Mouse (Mus musculus) brain, embryonic 14.5 days (tissue): ENCODE results near the gene Gtf2a2. TPM values are rescaled to one million over a fixed set of nuclear protein-coding genes. Genes with fewer than 3 reads are reported as not detected.

Experiments used
- DNase-seq: peaks from one replicate; pipeline ENCODE4 v3.0.0-alpha.2; 2011; ENCODE audit warnings: low read depth
- CTCF ChIP-seq: fragments of 200-500 bp; IDR thresholded peaks from 2 replicates; pipeline ENCODE4 v1.5.1; 2012; ENCODE audit warnings: inconsistent platforms, mild to moderate bottlenecking, moderate library complexity, borderline replicate concordance; ENCODE audit not compliant: insufficient read depth, insufficient read length; ENCODE audit errors: extremely low read depth
- POLR2A ChIP-seq: fragments of 200-500 bp; IDR thresholded peaks from 2 replicates; pipeline ENCODE4 v1.6.1; 2012; ENCODE audit warnings: mild to moderate bottlenecking, inconsistent platforms, borderline replicate concordance; ENCODE audit not compliant: poor library complexity, insufficient read depth, insufficient read length, severe bottlenecking; ENCODE audit errors: extremely low read depth
- polyA plus RNA-seq: library from polyadenylated mRNA; depleted of rRNA; stranded (reverse); fragments of >200 nt; gene quantifications from 2 replicates; pipeline ENCODE4 v1.2.3, GENCODE M21; 2012

Gtf2a2 gene
- polyA plus RNA-seq, 1 experiment = 103 TPM

DNA sequence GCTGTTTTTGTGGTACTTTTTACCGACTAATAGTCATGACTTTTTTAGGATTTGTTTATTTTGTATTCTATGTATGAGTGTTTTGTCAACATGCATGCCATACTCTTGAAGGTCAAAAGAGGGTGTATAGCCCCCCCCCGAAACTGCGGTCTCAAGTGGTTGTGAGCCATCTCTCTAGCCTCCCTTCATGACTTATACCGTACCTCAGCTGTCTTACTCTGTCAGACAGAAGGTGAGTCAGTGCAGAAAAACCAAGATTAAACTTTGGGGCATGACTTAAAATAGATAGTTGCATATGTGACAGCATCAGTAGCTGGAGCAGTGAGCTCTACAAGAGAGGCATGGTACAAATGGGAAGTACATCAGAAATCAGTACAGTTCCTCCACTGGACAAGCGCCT, 17.8 kb upstream of the Gtf2a2 start:
- TF ChIP-seq POLR2A (no peak), CTCF (no peak)
- no peak for DNase-seq

GRCm38 (mm10) chr9:69999318-69999717, 13.0 kb upstream of the Gtf2a2 start:
- TF ChIP-seq CTCF = peak; percentile 34; the same call in 1 of the 2 replicates
- no peak for TF ChIP-seq POLR2A
- no peak for DNase-seq

DNA sequence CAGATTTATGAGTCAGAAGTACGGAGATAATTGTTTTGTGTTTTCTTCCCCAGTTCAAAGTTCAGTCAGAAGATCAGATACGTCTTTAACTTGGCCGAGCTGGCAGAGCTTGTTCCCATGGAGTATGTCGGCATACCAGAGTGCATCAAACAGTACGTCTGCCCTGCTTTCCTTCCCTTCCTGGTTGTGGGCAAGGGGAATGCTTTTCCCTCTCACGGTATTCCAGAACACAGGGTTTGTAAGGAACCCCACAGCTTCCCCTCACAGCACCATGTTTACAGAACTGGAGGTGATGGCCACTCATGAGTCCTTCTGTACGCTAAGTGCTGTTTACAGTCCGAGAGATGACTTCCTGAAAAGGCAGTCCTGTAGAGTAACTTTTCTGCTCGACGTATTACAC, 8.8 kb upstream of the Gtf2a2 start:
- TF ChIP-seq CTCF (no peak), POLR2A (no peak)
- DNase-seq = no peak

DNA sequence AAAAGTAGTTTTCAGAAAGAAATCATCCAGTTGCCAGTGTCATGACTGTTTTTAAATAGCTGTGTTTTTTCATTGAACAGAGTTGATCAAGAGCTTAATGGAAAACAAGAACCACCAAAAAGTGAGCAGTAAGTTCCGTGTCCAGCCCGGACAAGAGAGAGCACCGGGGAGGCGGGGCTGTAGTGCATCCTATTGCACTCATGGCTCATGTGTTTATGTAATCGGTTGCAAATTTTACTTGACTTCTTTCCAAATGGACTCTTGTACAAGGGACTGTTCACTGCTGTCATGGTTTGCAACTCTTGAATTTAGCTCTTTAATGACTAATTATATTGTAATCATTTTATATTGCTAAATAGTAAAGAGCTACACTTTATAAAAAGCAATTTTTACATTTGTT, 5.4 kb upstream of the Gtf2a2 start:
- TF ChIP-seq POLR2A (no peak), CTCF (no peak)
- no peak for DNase-seq

DNA sequence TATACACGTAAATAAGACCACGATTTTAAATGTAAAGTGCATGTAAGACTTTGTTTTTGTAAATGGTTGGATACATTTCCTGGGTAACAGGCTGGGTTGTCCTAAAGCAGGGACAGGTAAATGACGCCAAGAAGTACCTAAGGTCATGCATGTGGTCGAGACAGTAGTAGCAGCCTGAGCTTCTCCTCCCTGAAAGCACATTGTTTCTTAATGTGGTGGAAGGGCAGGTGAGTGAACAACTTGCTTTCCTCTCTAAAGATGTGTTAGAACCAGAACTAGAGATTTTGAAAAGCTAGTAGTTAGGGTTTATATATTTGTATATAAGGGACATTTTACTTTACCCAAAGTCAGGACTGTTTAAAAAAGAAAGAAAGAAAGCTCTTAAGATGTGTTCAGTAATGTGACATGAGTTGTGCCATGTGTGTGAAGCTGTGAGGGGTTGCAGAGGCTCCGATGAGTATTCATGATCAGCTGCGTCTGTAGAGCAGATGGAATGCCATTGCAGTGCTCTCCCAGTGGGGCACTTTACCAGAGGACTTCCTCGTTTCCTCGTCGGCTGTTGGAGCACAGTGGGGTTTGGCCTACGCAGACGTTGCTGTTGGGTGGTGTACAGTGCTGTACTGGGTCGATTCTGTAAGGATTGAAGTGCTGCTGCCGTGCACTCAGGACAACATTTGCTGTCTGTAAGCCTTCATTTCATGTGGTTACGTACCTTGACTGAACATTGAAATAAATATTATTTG, 4.7 kb upstream of the Gtf2a2 start:
- DNase-seq = no peak

DNA sequence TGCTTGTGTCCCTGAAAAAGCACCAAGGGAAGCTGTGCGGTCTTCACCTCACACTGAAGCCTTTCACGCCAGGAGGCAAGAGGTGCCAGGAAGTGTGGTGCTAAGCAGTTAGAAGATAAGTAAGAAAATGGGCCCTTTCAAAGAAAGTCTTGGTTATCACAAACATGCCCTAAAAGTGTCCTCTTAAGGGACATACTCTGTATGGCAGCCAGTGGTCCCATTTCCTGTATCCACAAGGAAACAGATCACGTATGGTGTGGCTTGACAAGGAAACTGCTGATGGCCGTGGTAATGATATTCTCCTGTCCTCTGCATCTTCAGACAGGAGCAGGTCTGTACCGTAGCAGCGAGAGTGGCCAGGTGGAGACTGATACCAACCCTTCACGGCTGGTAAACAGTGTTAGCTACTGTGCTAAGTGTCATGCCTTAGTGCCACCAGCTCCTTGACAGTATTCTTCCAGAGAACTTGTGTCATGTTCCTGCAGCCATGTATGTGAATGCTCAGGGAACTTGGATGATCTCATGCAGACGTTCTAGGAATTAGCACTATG, 2.5 kb upstream of the Gtf2a2 start:
- TF ChIP-seq CTCF = no peak
- TF ChIP-seq POLR2A = no peak
- DNase-seq = no peak

More for the DNA sequence above, 4.7 kb upstream of the Gtf2a2 start:
- no peak for TF ChIP-seq POLR2A
- TF ChIP-seq CTCF = no peak

DNA sequence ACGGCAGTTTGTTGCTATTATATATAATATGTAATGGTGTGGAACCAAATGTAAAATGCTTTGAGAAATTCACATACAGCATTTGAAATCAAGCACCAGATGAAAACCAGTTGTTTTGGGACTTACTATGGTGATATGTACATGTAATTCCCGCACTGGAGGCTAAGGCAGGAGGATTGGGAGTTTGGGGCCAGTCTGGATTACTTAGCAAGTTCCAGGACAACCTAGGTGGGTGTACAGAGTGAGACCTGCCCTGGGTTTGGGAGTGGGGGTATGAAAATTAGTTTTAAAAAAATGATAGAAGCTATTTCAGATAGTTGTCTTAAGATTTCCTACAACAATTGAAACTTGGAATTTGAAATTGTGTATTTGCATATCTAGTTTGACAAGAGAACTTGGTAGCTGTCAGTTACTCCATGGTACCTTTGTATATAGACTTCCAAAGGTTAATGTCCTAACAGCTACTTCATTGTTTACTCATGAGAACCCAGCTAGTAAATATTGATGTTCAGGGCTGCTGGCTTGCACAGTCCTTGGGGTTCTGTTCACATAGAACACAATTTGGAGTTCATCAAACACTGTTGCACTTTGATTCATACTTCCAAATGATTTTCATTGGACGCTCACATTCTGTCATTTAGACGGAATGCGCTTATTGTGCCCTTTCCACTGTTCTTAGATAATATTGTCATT, 1.4 kb upstream of the Gtf2a2 start:
- DNase-seq = no peak
- TF ChIP-seq CTCF (no peak), POLR2A (no peak)

DNA sequence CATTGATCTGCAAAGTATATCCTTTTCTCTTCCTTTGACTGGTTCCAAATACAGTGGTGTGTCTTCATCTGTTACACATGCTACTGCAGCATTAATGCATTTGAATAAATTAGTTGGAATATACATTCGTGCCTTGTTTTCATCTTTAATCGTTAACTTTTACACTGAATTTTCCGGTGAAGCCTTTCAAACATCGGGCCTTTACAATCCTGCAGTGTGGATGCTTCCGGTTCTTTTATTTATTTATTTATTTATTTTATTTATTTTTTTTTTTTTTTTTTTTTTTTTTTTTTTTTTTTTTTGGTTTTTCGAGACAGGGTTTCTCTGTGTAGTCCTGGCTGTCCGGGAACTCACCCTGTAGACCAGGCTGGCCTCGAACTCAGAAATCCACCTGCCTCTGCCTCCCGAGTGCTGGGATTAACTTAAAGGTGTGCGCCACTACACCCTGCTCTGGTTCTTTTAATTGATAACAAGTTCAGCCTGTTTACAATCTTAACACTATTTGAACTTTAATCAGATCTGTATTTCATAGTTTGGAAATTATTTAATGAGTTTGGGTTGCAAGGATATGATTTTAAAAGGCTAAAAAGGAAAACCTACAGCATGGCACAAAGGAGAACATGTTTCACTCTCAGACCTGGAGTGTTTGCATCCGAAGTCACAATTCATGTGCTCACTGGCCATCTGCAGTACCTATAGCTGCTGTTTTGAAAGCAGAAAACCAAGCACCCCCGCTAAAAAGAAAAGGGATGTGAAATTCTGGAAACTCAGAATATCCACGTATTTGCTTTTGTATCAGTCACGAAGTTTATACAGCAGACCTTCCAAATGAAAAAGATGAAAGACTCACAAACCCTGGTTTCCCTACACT, 578 bp upstream of the Gtf2a2 start:
- DNase-seq = no peak
- TF ChIP-seq CTCF (no peak), POLR2A (no peak)

DNA sequence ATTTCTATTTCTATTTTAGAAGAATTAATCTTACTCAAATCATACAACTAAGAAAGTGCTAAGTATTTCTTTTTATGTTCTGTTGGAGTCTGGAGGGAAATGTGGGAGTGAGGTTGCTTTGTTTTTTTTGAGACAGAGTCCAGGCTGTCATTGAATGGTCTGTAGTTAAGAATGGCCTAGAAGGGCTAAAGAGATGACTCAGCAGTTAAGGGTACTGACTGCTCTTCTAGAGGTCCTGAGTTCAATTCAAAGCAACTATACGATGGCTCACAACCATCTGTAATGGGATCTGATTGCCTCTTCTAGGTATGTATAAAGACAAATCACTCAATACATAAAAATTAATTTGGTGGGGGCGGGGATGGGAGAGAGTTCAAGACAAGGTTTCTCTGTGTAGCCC, 3.3 kb downstream of the Gtf2a2 start:
- DNase-seq = no peak
- TF ChIP-seq POLR2A (no peak), CTCF (no peak)

DNA sequence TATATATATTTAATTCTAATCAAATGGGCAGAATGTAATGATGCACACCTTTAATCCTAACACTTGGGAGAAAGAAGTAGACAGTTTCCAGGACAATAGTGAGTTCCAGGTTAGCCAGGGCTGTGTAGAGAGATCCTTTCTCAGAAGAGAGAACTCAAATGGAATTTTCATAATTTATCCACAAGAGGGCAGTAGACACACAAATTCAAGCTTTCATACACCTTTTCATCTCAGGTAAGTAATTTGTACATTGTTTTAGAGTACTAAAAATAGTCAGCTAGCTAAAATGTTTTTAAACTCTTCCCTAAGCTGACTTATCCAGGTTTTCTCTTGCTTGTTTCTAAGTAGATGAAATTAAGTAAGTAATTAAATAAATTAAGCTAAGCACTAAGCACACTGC, 6.5 kb downstream of the Gtf2a2 start:
- TF ChIP-seq POLR2A (no peak), CTCF (no peak)
- peak; percentile 53 for DNase-seq

- TF ChIP-seq POLR2A (no peak), CTCF (no peak)
- no peak for DNase-seq
Measured at GRCm38 (mm10) chr9:70021610-70022009, 9.3 kb downstream of the Gtf2a2 start.
